Mouse (Mus musculus) lung, postnatal 0 days (tissue): Measurements from ENCODE around the gene Gnat3. TPM values are rescaled to one million over a fixed set of nuclear protein-coding genes. Genes with fewer than 3 reads are reported as not detected.

ENCODE experiments used
- ATAC-seq: fragments of 200-750 bp; cut with Nextera tagmentation; 2 replicates; pipeline ENCODE4 v1.8.0; 2017; ENCODE audit warnings: moderate library complexity
- DNase-seq: peaks from one replicate; pipeline ENCODE4 v3.0.0-alpha.2; 2016; ENCODE audit warnings: low spot score
- H3K27ac ChIP-seq: fragments of 300-500 bp; sonication (generic); 2 replicates; pipeline ENCODE4 v1.5.1; 2014; ENCODE audit warnings: antibody characterized with exemption, mild to moderate bottlenecking, low read length, mixed read lengths
- H3K27me3 ChIP-seq: fragments of 300-500 bp; sonication (generic); replicated peaks from 2 replicates; pipeline ENCODE4 v1.6.1; 2014; ENCODE audit warnings: low read length, mixed read lengths; ENCODE audit not compliant: insufficient read depth
- H3K36me3 ChIP-seq: fragments of 300-500 bp; sonication (generic); 2 replicates; pipeline ENCODE4 v1.6.1; 2014; ENCODE audit warnings: low read length, mixed read lengths; ENCODE audit not compliant: insufficient read depth
- H3K4me1 ChIP-seq: fragments of 300-500 bp; sonication (generic); 2 replicates; pipeline ENCODE4 v1.6.1; 2014; ENCODE audit warnings: antibody characterized with exemption, low read depth, low read length, mixed read lengths; ENCODE audit not compliant: insufficient read depth
- H3K4me2 ChIP-seq: fragments of 300-500 bp; sonication (generic); replicated peaks from 2 replicates; pipeline ENCODE4 v1.6.1; 2014; ENCODE audit warnings: low read depth, mild to moderate bottlenecking, low read length, moderate library complexity, mixed read lengths
- H3K4me3 ChIP-seq: fragments of 300-500 bp; sonication (generic); 2 replicates; pipeline ENCODE4 v1.5.1; 2014; ENCODE audit warnings: low read depth, low read length
- H3K9ac ChIP-seq: fragments of 300-500 bp; sonication (generic); replicated peaks from 2 replicates; pipeline ENCODE4 v1.6.1; 2014; ENCODE audit warnings: low read depth, mild to moderate bottlenecking
- H3K9me3 ChIP-seq: fragments of 300-500 bp; sonication (generic); 2 replicates; pipeline ENCODE4 v1.6.1; 2016; ENCODE audit warnings: low read length, mixed read lengths
- CTCF ChIP-seq: IDR thresholded peaks from 2 replicates; pipeline ENCODE4 v1.5.1; 2016; ENCODE audit warnings: antibody characterized with exemption, mild to moderate bottlenecking
- EP300 ChIP-seq: IDR thresholded peaks from 2 replicates; pipeline ENCODE4 v1.6.1; 2016; ENCODE audit warnings: antibody characterized with exemption, mild to moderate bottlenecking, control low read depth
- WGBS: fragments of 180-500 bp; shearing (Covaris S2); extraction: QIAGEN DNeasy Blood & Tissue Kit; methylation state at CpG from one replicate; pipeline ENCODE4 v1.1.7; 2014; 5-methylcytosine and 5-hydroxymethylcytosine counted together
- polyA plus RNA-seq: library from polyadenylated mRNA; unstranded; fragments of >200 nt; fragmentation: Nextera tagmentation; extraction: Ambion mirVana; gene quantifications from 2 replicates; pipeline ENCODE4 v1.2.1, GENCODE M21; 2015

Gnat3 gene
- polyA plus RNA-seq, 1 experiment from 2014 or later, result 0.19 TPM

- peak; percentile 96 for TF ChIP-seq EP300
- no peak for TF ChIP-seq CTCF
- Histone ChIP-seq H3K36me3 (no peaks in the 10 kb centered on the region), H3K27me3 (no peaks in the 10 kb centered on the region), H3K27ac (peak overlapping the region; percentile 61; the same call in 1 of the 2 replicates), H3K9ac (no peak overlapping the region), H3K4me2 (no peak overlapping the region), H3K9me3 (no peaks in the 10 kb centered on the region), H3K4me1 (no peaks in the 10 kb centered on the region; the same call in 1 of the 2 replicates), H3K4me3 (no peak overlapping the region)
- DNase-seq (peak; percentile 88), ATAC-seq (peak; percentile 90)
- 64% methylated on average over 6 of the region's 6 CpGs for WGBS
Measured at GRCm38 (mm10) chr5:18003675-18004074, 41.3 kb downstream of the Gnat3 start.

- ATAC-seq (no peak), DNase-seq (no peak)
- Histone ChIP-seq H3K36me3 (no peaks in the 10 kb centered on the region), H3K27me3 (no peaks in the 10 kb centered on the region), H3K9me3 (no peaks in the 10 kb centered on the region), H3K4me3 (no peak overlapping the region), H3K4me1 (no peaks in the 10 kb centered on the region; the same call in 1 of the 2 replicates), H3K9ac (no peak overlapping the region), H3K27ac (no peak overlapping the region), H3K4me2 (no peak overlapping the region)
- 96% methylated on average over 3 of the region's 3 CpGs for WGBS
- TF ChIP-seq CTCF, result no peak
- no peak for TF ChIP-seq EP300
Measured at GRCm38 (mm10) chr5:18004824-18005611, 42.7 kb downstream of the Gnat3 start.

- Histone ChIP-seq H3K27ac (no peak overlapping the region), H3K9ac (no peak overlapping the region), H3K36me3 (no peaks in the 10 kb centered on the region), H3K4me1 (no peaks in the 10 kb centered on the region), H3K4me3 (no peak overlapping the region), H3K4me2 (no peak overlapping the region), H3K9me3 (no peaks in the 10 kb centered on the region), H3K27me3 (no peaks in the 10 kb centered on the region)
- TF ChIP-seq EP300 (no peak), CTCF (no peak)
- ATAC-seq (no peak), DNase-seq (no peak)
- 94% methylated on average over 2 of the region's 2 CpGs for WGBS
Measured at GRCm38 (mm10) chr5:18006157-18006556, 43.8 kb downstream of the Gnat3 start.

- H3K9ac ChIP-seq, result no peak overlapping the region
- no peak overlapping the region for H3K27ac ChIP-seq
- no peaks in the 10 kb centered on the region for H3K36me3 ChIP-seq
- H3K4me3 ChIP-seq, result no peak overlapping the region
- no peak for ATAC-seq
- no peaks in the 10 kb centered on the region for H3K27me3 ChIP-seq
- H3K4me2 ChIP-seq, result no peak overlapping the region
- no peak for DNase-seq
- TF ChIP-seq EP300, result no peak
- TF ChIP-seq CTCF, result no peak
- no peaks in the 10 kb centered on the region for H3K4me1 ChIP-seq
- H3K9me3 ChIP-seq, result no peaks in the 10 kb centered on the region
Measured at GRCm38 (mm10) chr5:18007067-18007466, 44.7 kb downstream of the Gnat3 start.

- Histone ChIP-seq H3K4me1 (no peaks in the 10 kb centered on the region), H3K9ac (no peak overlapping the region), H3K27ac (no peak overlapping the region), H3K4me3 (no peak overlapping the region), H3K9me3 (no peaks in the 10 kb centered on the region), H3K36me3 (no peaks in the 10 kb centered on the region), H3K4me2 (no peak overlapping the region), H3K27me3 (no peaks in the 10 kb centered on the region)
- DNase-seq (no peak), ATAC-seq (no peak)
- TF ChIP-seq CTCF (no peak), EP300 (no peak)
- 82% methylated on average over 5 of the region's 5 CpGs for WGBS
Measured at GRCm38 (mm10) chr5:18010301-18010700, 48.0 kb downstream of the Gnat3 start.

GRCm38 (mm10) chr5:18013196-18013595 lies 50.8 kb downstream of the Gnat3 start:
- TF ChIP-seq EP300 (no peak), CTCF (no peak)
- Histone ChIP-seq H3K9ac (no peak overlapping the region), H3K36me3 (no peaks in the 10 kb centered on the region), H3K4me3 (no peak overlapping the region), H3K4me2 (no peak overlapping the region), H3K27me3 (no peaks in the 10 kb centered on the region), H3K4me1 (no peaks in the 10 kb centered on the region), H3K27ac (no peak overlapping the region), H3K9me3 (no peaks in the 10 kb centered on the region)
- DNase-seq (no peak), ATAC-seq (no peak)
- WGBS, result 39% methylated on average over 2 of the region's 2 CpGs
